Mouse (Mus musculus) thymus, adult 2 months (tissue): ENCODE results near the gene Kank1. TPM values are rescaled to one million over a fixed set of nuclear protein-coding genes. Genes with fewer than 3 reads are reported as not detected.

Source experiments
- DNase-seq: peaks from one replicate; pipeline ENCODE4 v3.0.0; 2021
- H3K27ac ChIP-seq: fragments of 200-500 bp; 2 replicates; pipeline ENCODE4 v1.5.1; 2012; ENCODE audit warnings: low read length, control low read depth; ENCODE audit not compliant: control insufficient read depth, insufficient read depth
- H3K27me3 ChIP-seq: fragments of 200-500 bp; 2 replicates; pipeline ENCODE4 v1.6.1; 2012; ENCODE audit warnings: mild to moderate bottlenecking, low read length, moderate library complexity, mixed read lengths; ENCODE audit not compliant: control insufficient read depth, insufficient read depth
- H3K36me3 ChIP-seq: fragments of 200-500 bp; 2 replicates; pipeline ENCODE4 v1.6.1; 2012; ENCODE audit warnings: mild to moderate bottlenecking, low read length, moderate library complexity; ENCODE audit not compliant: control insufficient read depth, insufficient read depth
- H3K4me1 ChIP-seq: fragments of 200-500 bp; replicated peaks from 2 replicates; pipeline ENCODE4 v1.6.1; 2012; ENCODE audit warnings: low read length; ENCODE audit not compliant: control insufficient read depth, insufficient read depth
- H3K4me3 ChIP-seq: fragments of 200-500 bp; 2 replicates; pipeline ENCODE4 v1.5.1; 2012; ENCODE audit warnings: mild to moderate bottlenecking, low read length, control low read depth, moderate library complexity; ENCODE audit not compliant: control insufficient read depth, insufficient read depth
- CTCF ChIP-seq: fragments of 200-500 bp; IDR thresholded peaks from 2 replicates; pipeline ENCODE4 v1.5.1; 2012; ENCODE audit warnings: mild to moderate bottlenecking, control low read depth, low read length, moderate library complexity, borderline replicate concordance; ENCODE audit not compliant: control insufficient read depth, poor library complexity, insufficient read depth; ENCODE audit errors: extremely low read depth
- POLR2A ChIP-seq: fragments of 200-500 bp; IDR thresholded peaks from 2 replicates; pipeline ENCODE4 v1.6.1; 2012; ENCODE audit warnings: mild to moderate bottlenecking, low read length, control low read depth, moderate library complexity; ENCODE audit not compliant: control insufficient read depth, poor library complexity, insufficient read depth; ENCODE audit errors: extremely low read depth
- WGBS: fragments of 180-500 bp; shearing (Covaris S2); methylation state at CpG from one replicate; pipeline ENCODE4 v1.1.7; 2018; 5-methylcytosine and 5-hydroxymethylcytosine counted together
- polyA plus RNA-seq: library from polyadenylated mRNA; depleted of rRNA; stranded (reverse); fragments of >200 nt; gene quantifications from 2 replicates; pipeline ENCODE4 v1.2.3, GENCODE M21; 2012; rRNA removed

The Kank1 gene
- polyA plus RNA-seq, 1 experiment, result 13.6 TPM

- 91% methylated on average over 6 of the region's 6 CpGs for WGBS
- TF ChIP-seq POLR2A, result no peak
- no peak for TF ChIP-seq CTCF
- no peaks in the 10 kb centered on the region for H3K4me1 ChIP-seq
- no peaks in the 10 kb centered on the region for H3K36me3 ChIP-seq
- no peaks in the 10 kb centered on the region for H3K27me3 ChIP-seq
- H3K27ac ChIP-seq, result no peak overlapping the region
- DNase-seq, result no peak
- no peak overlapping the region for H3K4me3 ChIP-seq
Measured at GRCm38 (mm10) chr19:25480820-25481219, 244.0 kb downstream of the Kank1 start.

Other genes with a start within 250 kb of the Kank1 start
- gene Dock8, start 237.4 kb upstream of the Kank1 start, polyA plus RNA-seq, result 87.3 and 104 TPM in 2 replicates